Mouse (Mus musculus) left cerebral cortex, postnatal 25 days (tissue): ENCODE measurements around the gene Hist1h3d. TPM values are rescaled to one million over a fixed set of nuclear protein-coding genes. Genes with fewer than 3 reads are reported as not detected.
A peak's percentile ranks its signal among the peaks of the same experiment; 100 is the strongest.
"Not testable (repeated sequence)": the region's sequence is repeated elsewhere in the genome, so short reads cannot be mapped to it uniquely, and the experiment has no call there.

Experiments used
- DNase-seq, 2 experiments: peaks; one replicate each; pipeline ENCODE4 v3.0.0; 2022; ENCODE audit warnings: low spot score in 2 of 2, mixed read lengths in 1 of 2
- intact Hi-C: fragments of 180-260 bp; cut with DNase I; formaldehyde crosslinking; loops from one replicate; pipeline ENCODE4 v1.15.1; 2025
- total RNA-seq, 2 experiments: library from RNA; stranded (reverse); gene quantifications; 2 replicates each; pipeline ENCODE4 v1.2.3; 2021

The Hist1h3d gene
- total RNA-seq, 2 experiments from 2014 or later: 7.2 to 10.5 TPM

DNA sequence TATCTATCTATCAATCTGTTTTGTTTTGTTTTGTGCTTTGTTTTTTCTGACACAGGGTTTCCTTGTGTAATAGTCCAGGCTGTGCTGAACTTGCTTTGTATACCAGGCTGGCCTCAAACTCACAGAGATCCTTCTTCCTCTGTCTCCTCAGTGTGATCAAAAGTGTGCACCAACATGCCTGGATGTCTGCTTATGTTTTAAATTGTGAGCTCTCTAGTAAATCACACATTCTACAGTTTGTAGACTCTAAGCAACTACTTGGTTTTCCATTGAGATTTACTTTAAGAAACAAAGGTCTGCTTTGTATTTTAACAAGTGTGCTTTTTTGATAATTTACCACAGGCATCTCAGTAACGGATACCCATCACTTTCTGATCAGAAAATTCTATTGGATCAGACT, 2.3 kb downstream of the Hist1h3d start:
- intact Hi-C loops: loop anchor here (5.0 kb wide), 1 partner anchor 179 kb away; the partner anchor contains the start of gene Hist1h4b

DNA sequence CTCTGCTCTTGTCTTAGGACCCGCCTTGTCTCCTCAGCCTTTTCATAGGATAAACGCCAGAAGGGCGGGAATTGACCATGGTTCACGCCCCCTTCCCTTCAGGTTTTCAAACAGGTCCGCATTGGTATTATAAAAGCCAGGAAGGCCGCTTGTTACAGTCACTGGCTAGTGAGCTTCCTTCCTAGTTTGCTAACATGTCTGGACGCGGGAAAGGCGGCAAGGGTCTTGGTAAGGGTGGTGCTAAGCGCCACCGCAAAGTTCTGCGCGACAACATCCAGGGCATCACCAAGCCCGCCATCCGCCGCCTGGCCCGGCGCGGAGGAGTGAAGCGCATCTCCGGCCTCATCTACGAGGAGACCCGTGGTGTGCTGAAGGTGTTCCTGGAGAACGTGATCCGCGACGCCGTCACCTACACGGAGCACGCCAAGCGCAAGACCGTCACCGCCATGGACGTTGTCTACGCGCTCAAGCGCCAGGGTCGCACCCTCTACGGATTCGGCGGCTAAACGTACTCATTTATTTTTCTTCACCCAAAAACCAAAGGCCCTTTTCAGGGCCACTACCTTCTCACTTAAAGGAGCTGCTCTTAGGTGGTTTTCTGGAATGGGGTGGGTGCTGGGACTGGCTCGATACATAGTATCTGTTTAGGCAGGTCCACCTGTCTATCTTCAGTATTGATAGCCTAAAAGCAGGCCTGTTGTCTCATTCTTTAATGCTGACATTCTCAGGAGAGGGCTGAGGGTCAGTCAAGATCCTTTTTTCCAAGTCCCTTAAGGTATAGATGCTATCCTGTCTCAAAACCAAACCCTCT, 6.0 kb downstream of the Hist1h3d start, which contains the start of gene Hist1h4d:
Gene Hist1h4d, plus strand, starts transcription at position 191 of the 811 bp plus-strand sequence.
- peak; percentile 98 to 99 for DNase-seq
- intact Hi-C loops: loop anchor here (5.0 to 10.0 kb wide), 3 partner anchors 161 to 1827 kb away; partner anchors contain the start of genes Hist1h1b, Hist1h2ak, Hist1h2an and Hist1h2bn

More for the DNA sequence above, 2.3 kb downstream of the Hist1h3d start:
- DNase-seq: no peak

DNA sequence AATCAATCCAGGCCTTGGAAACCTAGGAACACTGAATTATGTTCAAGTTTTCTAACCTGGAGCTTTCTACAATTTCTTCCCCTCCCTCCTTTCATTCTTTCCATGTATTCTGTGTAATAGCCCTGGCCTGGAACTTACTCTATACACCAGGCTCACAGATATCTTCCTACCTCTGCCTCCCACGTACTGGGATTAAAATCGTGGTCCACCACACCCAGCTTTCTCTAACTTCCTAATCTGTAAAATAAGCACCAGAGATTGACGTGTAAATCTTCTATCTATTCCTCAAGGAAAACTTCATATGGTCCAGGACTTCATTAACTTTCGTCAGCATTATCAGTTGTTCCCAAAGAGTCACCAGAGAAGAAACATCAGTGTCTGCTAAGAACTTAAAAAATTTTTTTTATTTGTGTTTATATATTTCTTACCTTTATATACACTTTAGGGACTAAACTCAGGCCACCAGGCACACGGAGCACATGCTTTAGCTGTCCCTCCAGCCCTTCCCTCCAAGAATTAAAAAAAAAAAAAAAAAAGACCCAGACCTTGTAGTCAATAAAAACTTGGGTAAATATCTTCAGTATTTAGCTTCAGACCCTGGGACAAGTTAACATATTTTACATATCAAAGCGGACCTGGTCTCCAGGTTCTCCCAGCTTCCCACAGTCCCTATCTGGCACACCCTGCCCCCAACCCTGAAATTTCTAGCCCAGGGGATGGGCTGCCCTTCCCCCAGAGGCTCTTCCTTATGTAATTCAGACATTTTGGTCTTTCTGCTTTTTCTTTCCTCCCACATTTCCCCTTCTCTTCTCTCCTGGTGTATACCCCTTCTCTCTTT, 6.9 kb downstream of the Hist1h3d start:
- no peak for DNase-seq

DNA sequence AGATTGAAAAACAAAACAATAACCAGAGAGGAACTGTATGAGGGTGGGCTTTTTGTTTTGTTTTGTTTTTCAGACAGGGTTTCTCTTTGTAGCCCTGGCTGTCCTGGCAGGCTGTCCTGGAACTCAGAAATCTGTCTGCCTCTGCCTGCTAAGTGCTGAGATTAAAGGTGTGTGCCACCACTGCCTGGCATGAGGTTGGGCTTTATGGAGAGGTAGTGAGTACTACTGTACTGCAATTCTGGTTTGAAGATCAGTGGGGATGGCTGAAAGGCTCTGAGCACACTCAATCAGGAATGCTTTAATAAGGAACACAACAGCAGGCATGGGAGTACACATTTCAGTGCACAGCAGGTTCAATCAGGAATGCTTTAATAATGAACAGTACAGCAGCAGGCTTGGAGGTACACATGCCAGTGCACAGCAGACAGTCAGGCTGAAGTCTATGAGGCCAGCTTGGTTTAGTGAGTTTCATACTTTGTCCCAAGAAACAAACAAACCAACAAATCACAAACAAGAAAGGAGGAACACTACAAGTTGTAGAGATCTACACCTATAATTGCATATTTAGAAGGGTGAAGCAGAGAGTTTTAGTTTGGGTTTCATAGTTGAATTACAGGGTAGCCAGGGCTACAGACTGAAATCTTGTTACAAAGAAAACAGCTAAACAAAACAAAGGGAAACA, 8.0 kb downstream of the Hist1h3d start:
- intact Hi-C loops: loop anchor here (5.0 to 10.0 kb wide), 3 partner anchors 159 to 1829 kb away; partner anchors contain the start of genes Hist1h1b, Hist1h2ak, Hist1h2an and Hist1h2bn

More for the DNA sequence above, 6.9 kb downstream of the Hist1h3d start:
- intact Hi-C loops: loop anchor here (5.0 to 10.0 kb wide), 3 partner anchors 160 to 1828 kb away; partner anchors contain the start of genes Hist1h1b, Hist1h2ak, Hist1h2an and Hist1h2bn

DNA sequence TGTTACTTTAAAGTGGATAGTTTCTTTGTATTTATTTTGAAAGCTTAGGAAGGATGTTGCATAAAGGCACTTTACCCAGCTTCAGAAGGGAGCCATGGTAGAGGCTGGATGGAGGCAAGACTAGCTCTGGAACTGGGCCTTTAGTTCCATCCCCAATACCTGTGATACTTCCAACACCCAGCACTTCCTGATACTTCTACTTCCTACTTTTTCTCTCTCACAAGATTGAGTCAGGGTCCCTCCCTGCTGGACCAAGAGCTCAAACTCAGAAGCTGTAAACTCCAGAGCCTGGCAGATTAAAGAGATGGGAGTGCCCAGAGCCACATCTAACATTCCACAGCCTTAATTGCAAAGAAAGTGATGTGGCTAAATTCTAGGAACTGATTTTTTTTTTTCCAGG, 8.8 kb downstream of the Hist1h3d start:
- intact Hi-C loops: loop anchor here (5.0 to 10.0 kb wide), 3 partner anchors 158 to 1830 kb away; partner anchors contain the start of genes Hist1h1b, Hist1h2ak, Hist1h2an and Hist1h2bn
- DNase-seq: no peak

More for the DNA sequence above, 8.0 kb downstream of the Hist1h3d start:
- DNase-seq: no peak

DNA sequence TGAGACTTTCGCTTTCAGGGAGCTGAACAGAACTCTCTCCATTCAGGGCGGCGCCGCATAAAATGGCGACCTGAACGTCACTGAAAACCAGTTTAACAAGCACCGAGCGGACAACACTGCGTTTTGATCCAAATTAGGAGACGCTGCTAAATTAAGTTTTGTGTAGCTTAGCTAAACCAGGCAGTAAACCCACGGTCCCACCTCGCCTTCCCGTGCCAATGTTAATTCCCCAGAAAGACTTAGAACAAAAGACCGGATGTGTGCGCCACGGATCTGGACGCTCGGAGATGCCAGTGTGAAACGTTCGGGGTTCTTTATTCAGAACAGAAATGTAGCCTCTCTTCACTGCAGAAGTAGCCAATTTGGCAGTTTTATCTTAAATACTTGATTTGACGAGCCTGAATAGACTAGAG, 9.5 kb downstream of the Hist1h3d start:
- peak; percentile 77 to 81 for DNase-seq
- intact Hi-C loops: loop anchor here (5.0 to 10.0 kb wide), 3 partner anchors 97 to 1830 kb away; partner anchors contain the start of genes Hist1h1b, Hist1h2ac, Hist1h2ak and Hist1h2an

DNA sequence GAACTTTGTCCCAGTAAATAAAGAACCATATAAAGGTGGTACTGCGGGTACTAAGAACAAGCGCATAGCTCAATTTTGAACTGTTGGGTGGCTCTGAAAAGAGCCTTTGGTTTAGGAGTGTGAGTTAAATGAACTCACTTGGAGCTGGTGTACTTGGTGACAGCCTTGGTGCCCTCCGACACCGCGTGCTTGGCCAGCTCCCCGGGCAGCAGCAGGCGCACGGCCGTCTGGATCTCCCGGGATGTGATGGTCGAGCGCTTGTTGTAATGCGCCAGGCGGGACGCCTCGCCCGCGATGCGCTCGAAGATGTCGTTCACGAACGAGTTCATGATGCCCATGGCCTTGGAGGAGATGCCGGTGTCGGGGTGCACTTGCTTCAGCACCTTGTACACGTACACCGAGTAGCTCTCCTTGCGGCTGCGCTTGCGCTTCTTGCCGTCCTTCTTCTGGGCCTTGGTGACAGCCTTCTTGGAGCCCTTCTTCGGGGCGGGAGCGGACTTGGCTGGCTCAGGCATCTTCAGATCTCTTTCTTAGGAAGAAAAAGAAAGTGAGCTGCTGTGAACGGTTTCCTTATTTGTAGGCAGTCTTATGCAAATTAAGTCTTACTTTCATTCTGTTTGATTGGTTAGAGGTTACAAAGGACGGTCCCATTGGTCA, 10.0 kb downstream of the Hist1h3d start:
- DNase-seq: peak; percentile 80 to 94
- intact Hi-C loops: loop anchor here (2.0 to 10.0 kb wide), 4 partner anchors 35 to 1831 kb away; partner anchors contain the start of genes Hist1h1b, Hist1h2ac, Hist1h2ak and Hist1h2an

DNA sequence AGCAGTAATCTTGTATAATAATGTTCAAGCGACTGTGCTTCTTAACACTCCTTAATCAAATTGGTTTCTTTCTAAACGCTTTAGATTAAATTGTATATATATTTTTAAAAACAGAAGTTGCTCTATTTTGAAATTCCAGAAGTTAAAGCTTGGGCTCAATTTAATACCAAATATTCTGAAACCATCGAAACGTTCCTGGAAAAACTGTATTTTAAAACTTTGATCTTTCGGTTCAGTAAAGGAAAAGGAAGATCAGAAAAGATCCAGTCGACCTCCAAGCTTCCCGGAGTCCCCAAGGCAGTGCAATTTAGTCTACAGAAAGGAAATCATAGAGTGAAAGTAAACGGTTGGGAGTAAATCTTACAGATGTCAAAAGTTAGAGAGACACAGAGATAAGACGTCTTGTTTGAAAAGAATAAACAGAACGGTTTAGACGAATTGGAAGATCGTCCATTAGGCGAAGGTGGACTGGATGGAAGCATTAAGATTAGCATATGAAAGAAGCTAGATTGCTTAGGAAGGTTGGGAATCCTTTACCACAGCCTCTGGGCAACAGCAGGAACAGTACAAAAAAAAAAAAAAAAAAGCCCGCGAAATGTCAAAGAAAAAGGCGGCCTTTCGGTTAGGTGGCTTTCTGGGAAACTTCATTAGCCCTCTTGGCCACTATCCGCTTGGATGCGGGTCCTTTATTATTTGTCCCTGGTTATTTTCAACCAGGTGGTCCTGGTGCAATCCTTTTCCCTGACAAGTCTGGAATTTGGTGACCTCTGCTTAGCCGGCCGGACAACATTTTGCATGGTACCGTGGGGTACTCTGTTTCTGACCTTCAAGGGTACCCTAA, 10.8 kb downstream of the Hist1h3d start:
- intact Hi-C loops: loop anchor here (2.0 to 10.0 kb wide), 4 partner anchors 34 to 1832 kb away; partner anchors contain the start of genes Hist1h1b, Hist1h2ac, Hist1h2ak and Hist1h2an
- DNase-seq: peak in 1 of 2 experiments; percentile 14

DNA sequence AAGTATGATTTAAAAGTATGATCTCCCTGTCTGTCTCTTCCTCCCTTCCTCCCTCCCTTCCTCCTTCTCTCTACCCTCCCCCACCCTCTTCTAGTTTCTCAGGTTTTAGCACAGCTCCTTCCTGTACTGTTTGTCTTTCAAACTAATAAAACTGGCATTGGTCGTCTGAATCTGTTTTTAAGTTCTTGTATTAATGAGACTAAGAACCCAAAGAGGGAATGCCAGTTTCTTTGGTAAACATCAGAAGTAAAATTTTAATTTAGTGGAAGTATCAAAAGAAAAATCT, 11.3 kb downstream of the Hist1h3d start:
- no peak for DNase-seq
- intact Hi-C loops: loop anchor here (2.0 to 10.0 kb wide), 4 partner anchors 34 to 1832 kb away; partner anchors contain the start of genes Hist1h1b, Hist1h2ac, Hist1h2ak and Hist1h2an

DNA sequence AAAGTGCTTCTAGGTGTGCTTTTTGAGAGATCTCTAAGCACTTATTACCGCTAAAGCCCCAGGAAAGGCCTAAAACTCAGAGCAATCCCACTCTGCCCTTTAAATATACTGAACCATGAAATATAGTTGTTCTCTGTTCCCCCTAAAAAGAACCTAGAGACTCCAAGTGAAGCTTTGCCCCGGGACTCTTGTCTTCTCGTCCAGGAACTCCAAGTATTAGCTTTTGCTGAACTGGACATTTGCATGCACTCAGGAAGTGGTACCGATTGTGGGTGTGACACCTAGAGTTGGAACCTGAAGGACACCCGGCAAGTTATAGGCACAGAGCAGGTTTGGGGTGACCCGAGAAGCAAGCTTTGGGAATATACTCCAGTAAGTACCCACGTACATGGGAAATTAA, 15.6 kb downstream of the Hist1h3d start:
- DNase-seq: no peak
- intact Hi-C loops: no loop called here

DNA sequence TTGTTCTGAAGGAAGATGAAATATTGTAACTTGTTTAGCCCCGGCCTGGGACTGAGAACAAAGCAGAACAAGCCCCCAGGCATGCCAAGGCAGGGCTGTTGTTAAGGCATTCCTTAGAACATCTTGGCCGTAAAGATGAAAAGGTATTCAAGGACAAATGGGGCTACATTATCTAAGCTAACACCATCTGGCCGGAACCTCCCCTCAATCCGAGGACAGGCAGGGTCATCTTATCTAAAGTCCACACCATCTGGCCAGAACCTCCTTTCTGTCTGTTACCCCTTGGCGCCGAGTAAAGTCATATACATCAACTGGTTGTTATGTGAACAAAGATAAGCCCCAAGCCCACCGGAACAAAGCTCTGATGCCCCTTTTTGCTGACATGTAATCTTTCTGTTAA, 16.3 kb downstream of the Hist1h3d start:
- DNase-seq, intact Hi-C loops: not testable (repeated sequence)

DNA sequence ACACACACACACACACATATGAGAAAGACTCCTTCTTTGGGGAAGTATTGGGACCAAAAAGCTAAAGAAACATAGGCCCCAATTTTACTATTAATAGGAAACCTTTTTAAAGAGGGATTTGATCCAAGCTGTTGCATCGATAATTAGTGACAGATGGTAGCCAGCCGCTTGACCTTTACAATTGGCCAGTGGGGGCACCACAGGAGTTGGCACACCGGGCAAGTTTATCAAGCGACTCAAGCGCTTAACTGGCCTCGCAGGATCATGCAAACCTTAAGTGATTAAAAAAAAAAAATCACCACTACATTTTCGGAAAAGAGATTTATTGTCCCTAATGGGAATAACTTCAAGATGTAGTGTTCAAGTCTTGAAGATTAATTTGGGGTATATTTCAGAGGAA, 17.1 kb downstream of the Hist1h3d start:
- intact Hi-C loops: no loop called here
- no peak for DNase-seq

DNA sequence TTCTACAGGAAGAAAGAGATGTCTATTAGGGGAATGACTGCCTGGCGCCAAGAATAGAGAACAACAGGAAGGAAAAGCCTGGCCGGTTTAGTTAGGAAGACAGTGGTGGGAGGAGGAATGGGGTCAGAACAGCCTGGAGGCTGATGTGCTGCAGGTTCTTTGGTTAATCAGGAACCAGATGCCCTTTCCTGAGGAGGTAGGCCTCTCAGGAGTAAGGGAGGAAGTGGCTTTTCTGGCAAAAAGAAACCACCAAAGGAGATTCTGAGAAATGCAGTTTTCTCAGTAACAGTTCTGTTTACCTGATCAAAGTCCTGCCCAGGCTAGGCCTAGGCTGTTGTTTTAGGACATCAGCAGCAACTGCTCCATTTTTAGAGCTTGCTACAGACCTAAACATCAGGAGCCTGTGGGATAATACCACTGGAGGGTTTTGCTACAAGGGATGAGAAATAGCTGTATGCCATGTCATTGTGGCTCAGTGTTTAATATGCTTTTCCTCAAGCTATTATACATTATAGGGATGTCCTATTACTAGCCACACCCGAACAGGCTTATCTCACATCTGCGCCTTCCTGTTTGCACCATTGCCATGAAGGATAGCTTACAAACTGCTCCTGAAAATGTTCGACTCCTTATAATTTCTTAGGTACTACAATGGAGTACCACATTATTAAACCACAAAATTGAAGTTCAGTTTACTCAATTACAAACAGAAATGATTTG, 17.6 kb downstream of the Hist1h3d start:
- intact Hi-C loops: no loop called here

DNA sequence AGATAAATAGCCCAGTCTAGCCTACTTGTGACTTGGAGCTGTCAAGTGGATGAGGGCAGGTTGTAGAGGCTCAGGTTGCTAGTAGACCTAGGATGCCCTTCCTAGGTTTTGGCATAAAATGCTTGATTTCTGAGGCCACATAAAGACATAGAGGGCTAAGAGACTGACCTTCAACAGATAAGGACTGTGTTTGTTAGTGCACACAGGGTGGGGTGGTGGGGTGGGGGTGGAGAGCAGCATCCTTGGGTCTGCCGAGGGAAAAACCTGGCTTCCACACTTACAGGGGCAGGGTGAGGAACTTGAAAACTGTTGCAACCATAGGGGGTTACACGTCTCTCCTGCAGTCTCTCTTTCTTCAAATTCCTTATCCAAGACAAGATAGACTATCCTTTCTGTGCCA, 19.6 kb downstream of the Hist1h3d start:
- no peak for DNase-seq
- intact Hi-C loops: no loop called here

More for the DNA sequence above, 17.6 kb downstream of the Hist1h3d start:
- no peak for DNase-seq

DNA sequence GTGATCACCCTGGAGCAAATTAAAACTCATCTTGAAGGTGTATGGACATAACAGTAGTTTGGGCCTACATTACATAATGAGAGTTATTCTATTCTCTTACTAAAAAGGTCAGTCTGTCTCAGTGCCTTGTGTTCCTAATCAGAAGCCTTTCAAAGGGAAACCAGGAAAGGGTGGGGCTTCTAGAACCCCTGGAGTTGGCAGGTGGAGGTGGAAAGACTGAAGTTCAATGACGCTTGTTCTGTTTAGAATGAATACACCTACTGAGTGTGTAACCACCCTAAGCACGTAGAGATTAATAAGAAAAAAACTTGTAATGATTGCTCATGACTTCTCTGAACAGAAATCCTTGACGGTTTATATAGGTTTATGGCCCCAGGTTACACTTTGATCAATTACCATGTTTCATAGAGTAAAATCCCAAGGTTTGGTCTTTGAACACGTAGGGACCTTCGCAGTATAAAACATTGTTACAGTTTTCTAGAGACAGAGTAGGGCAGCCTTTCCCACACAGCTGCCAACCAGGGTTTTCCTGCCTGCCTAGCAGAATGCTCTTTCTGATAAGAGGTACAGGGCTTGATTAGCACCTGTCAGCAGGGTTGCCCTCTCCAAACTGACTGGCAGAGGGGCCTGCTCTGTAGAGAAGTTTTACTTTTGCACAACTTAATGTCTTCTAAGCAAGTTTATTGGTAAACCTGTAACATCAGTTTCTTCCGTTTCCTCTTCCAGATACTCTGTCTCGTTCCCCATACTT, 20.2 kb downstream of the Hist1h3d start:
- intact Hi-C loops: no loop called here
- DNase-seq: no peak

DNA sequence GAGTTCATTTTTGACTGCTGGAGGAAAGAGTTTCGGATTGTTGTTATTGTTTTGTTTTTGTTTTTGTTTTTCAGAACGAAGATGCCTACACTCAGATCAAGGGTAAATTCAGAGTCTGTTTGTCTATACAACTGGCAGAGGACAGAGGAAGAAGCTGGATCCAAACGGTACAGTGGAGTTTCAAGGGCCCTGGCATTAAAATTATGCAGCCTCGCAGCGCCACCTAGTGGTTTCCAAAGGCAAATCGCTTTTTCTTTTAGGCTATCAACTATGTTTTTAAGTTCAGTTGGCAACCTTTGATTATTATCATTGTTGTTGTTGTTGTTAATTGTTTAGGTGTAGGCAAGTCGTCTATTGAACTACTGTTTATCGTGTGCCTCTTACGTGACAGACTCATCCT, 22.4 kb downstream of the Hist1h3d start:
- peak; percentile 58 to 69 for DNase-seq

More for the DNA sequence above, 22.4 kb downstream of the Hist1h3d start:
- intact Hi-C loops: no loop called here
